Mouse (Mus musculus): ENCODE measurements around the gene Tnr. TPM values are rescaled to one million over a fixed set of nuclear protein-coding genes. Genes with fewer than 3 reads are reported as not detected.

Gene Tnr
- polyA plus RNA-seq, 1 experiment from 2014 or later, result 0.47 TPM

DNA sequence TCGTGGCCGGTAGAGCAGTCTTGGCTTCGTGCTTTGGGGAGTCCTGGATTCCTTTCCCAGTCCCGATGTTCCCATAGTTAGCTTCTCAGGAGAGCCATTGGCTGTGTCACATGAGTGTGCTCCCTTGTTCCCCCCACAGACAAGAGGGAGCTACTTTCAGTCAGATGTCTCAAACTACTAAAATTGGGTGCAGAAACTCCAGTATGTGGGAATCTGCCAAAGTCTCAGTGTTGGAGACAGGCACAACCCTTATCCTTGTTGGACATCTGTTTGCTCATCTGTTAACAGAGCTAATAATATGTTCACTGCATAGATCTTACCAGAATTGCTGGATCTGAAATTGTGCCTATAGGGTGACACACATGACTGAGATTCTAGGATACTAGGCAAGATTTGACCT is 21.7 kb upstream of the Tnr start:
- WGBS, result 83% methylated on average over 4 of the region's 4 CpGs
- no peak overlapping the region for H3K27ac ChIP-seq (ENCODE audit: low read depth, low read length)
- H3K9me3 ChIP-seq (ENCODE audit: control insufficient read depth), result no peaks in the 10 kb centered on the region
- no peak overlapping the region for H3K9ac ChIP-seq (ENCODE audit: low read depth, low read length)
- ATAC-seq, result no peak
- no peaks in the 10 kb centered on the region for H3K4me1 ChIP-seq (replicated peaks; ENCODE audit: control insufficient read depth, insufficient read depth, low read length)
- H3K36me3 ChIP-seq (ENCODE audit: control insufficient read depth, insufficient read depth), result no peaks in the 10 kb centered on the region
- H3K4me3 ChIP-seq (ENCODE audit: low read depth, low read length), result no peak overlapping the region
- no peak for TF ChIP-seq CTCF (IDR thresholded peaks at IDR 0.05; ENCODE audit: low read depth)
- H3K4me2 ChIP-seq (replicated peaks; ENCODE audit: low read depth), result no peak overlapping the region
- no peaks in the 10 kb centered on the region for H3K27me3 ChIP-seq (replicated peaks; ENCODE audit: control insufficient read depth, insufficient read depth, low read length)

DNA sequence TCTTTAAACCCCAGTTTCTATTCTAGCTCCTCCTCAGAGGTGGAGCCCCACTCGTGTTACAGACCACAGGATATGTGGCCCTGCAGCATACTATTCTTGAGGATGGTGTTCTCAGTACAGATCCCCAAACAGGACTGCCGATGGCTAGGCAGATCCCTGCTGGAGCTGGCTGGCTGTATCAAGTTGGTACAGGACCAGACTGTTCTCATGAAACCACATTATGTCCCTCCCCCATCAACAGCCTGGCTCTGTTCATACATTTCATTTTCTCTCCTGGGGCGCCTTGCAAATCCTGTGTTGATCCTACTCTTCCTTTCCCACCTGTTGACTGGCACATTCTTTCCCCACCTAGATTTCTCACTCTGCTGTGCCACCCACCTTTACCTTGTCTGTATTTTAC is 12.9 kb upstream of the Tnr start:
- no peak overlapping the region for H3K4me2 ChIP-seq (replicated peaks; ENCODE audit: low read depth)
- no peaks in the 10 kb centered on the region for H3K9me3 ChIP-seq (ENCODE audit: control insufficient read depth)
- ATAC-seq, result no peak
- no peak overlapping the region for H3K4me3 ChIP-seq (ENCODE audit: low read depth, low read length)
- H3K9ac ChIP-seq (ENCODE audit: low read depth, low read length), result no peak overlapping the region
- H3K27ac ChIP-seq (ENCODE audit: low read depth, low read length), result no peak overlapping the region
- WGBS, result 61% methylated on average over 3 of the region's 3 CpGs
- no peaks in the 10 kb centered on the region for H3K4me1 ChIP-seq (replicated peaks; ENCODE audit: control insufficient read depth, insufficient read depth, low read length)
- H3K27me3 ChIP-seq (replicated peaks; ENCODE audit: control insufficient read depth, insufficient read depth, low read length), result no peaks in the 10 kb centered on the region
- TF ChIP-seq CTCF (IDR thresholded peaks at IDR 0.05; ENCODE audit: low read depth), result no peak
- H3K36me3 ChIP-seq (ENCODE audit: control insufficient read depth, insufficient read depth), result no peaks in the 10 kb centered on the region

- WGBS, result 41% methylated on average over 4 of the region's 4 CpGs
- no peak overlapping the region for H3K27ac ChIP-seq (ENCODE audit: low read depth, low read length)
- no peaks in the 10 kb centered on the region for H3K9me3 ChIP-seq (ENCODE audit: control insufficient read depth)
- no peaks in the 10 kb centered on the region for H3K27me3 ChIP-seq (replicated peaks; ENCODE audit: control insufficient read depth, insufficient read depth, low read length)
- no peak for ATAC-seq
- no peak overlapping the region for H3K4me2 ChIP-seq (replicated peaks; ENCODE audit: low read depth)
- no peak for TF ChIP-seq CTCF (IDR thresholded peaks at IDR 0.05; ENCODE audit: low read depth)
- no peak overlapping the region for H3K4me3 ChIP-seq (ENCODE audit: low read depth, low read length)
- H3K4me1 ChIP-seq (replicated peaks; ENCODE audit: control insufficient read depth, insufficient read depth, low read length), result no peaks in the 10 kb centered on the region
- H3K36me3 ChIP-seq (ENCODE audit: control insufficient read depth, insufficient read depth), result no peaks in the 10 kb centered on the region
- no peak overlapping the region for H3K9ac ChIP-seq (ENCODE audit: low read depth, low read length)
These were observed 5.9 kb upstream of the Tnr start for GRCm38 (mm10) chr1:159517647-159518046.

- Histone ChIP-seq H3K4me3 (ENCODE audit: low read depth, low read length) (no peak overlapping the region), H3K27me3 (replicated peaks; ENCODE audit: control insufficient read depth, insufficient read depth, low read length) (no peaks in the 10 kb centered on the region), H3K27ac (ENCODE audit: low read depth, low read length) (no peak overlapping the region), H3K4me2 (replicated peaks; ENCODE audit: low read depth) (no peak overlapping the region), H3K9ac (ENCODE audit: low read depth, low read length) (no peak overlapping the region), H3K4me1 (replicated peaks; ENCODE audit: control insufficient read depth, insufficient read depth, low read length) (no peaks in the 10 kb centered on the region), H3K9me3 (ENCODE audit: control insufficient read depth) (no peaks in the 10 kb centered on the region), H3K36me3 (ENCODE audit: control insufficient read depth, insufficient read depth) (no peaks in the 10 kb centered on the region)
- 63% methylated on average over 1 of the region's 1 CpGs for WGBS
- no peak for ATAC-seq
- no peak for TF ChIP-seq CTCF (IDR thresholded peaks at IDR 0.05; ENCODE audit: low read depth)
These were observed 4.4 kb upstream of the Tnr start for GRCm38 (mm10) chr1:159519206-159519605.

DNA sequence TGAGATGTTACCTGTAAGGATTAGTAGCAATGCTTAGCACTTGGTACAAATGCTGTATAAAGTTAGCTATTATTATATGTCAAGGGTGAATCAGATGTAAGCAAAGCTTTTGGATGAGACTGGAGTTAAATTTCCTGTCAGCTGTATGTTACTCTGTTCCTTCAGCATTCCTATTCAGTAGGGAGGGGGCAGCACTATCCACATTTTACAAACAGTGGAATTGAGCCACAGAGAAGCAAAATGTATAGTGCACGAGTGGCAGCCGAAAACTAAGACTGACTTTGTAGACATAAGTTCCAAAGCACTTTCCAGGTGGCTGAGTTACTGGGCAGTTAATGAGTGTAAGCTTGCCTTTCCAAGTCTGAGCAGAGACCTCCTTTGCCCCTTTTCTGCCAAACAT is 500 bp upstream of the Tnr start:
- H3K9ac ChIP-seq (ENCODE audit: low read depth, low read length), result no peak overlapping the region
- no peaks in the 10 kb centered on the region for H3K36me3 ChIP-seq (ENCODE audit: control insufficient read depth, insufficient read depth)
- H3K4me1 ChIP-seq (replicated peaks; ENCODE audit: control insufficient read depth, insufficient read depth, low read length), result no peaks in the 10 kb centered on the region
- H3K4me3 ChIP-seq (ENCODE audit: low read depth, low read length), result no peak overlapping the region
- no peaks in the 10 kb centered on the region for H3K9me3 ChIP-seq (ENCODE audit: control insufficient read depth)
- H3K27me3 ChIP-seq (replicated peaks; ENCODE audit: control insufficient read depth, insufficient read depth, low read length), result no peaks in the 10 kb centered on the region
- 62% methylated on average over 2 of the region's 2 CpGs for WGBS
- ATAC-seq, result no peak
- H3K27ac ChIP-seq (ENCODE audit: low read depth, low read length), result no peak overlapping the region
- H3K4me2 ChIP-seq (replicated peaks; ENCODE audit: low read depth), result no peak overlapping the region
- no peak for TF ChIP-seq CTCF (IDR thresholded peaks at IDR 0.05; ENCODE audit: low read depth)

DNA sequence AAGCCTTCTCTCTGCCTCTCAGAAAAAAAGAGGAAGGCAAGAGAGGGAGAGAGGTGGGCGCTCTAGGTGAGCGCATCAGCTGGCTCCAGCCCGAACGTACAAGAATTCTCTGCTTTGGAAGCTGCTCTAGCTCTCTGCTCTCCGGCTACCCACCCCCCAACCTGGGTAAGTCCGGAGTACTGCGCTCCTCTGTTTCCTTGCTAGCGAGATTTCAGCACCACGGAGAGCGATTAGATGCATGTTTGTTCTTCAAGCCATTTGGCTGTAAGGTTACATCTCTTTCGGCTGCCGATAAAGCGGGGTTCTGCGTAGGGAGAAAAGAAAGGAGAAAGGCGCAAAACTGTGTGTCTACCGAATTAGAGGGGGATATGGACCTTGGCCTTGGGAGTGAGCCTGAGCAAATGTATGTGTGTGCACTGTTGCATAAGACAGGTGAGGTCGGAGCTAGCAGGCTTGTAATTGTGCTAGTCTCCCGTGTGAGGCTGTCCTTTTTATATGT is 531 bp downstream of the Tnr start:
- H3K9ac ChIP-seq (ENCODE audit: low read depth, low read length), result no peak overlapping the region
- 1% methylated on average over 18 of the region's 18 CpGs for WGBS
- TF ChIP-seq CTCF (IDR thresholded peaks at IDR 0.05; ENCODE audit: low read depth), result no peak
- H3K4me2 ChIP-seq (replicated peaks; ENCODE audit: low read depth), result no peak overlapping the region
- ATAC-seq, result no peak
- no peaks in the 10 kb centered on the region for H3K36me3 ChIP-seq (ENCODE audit: control insufficient read depth, insufficient read depth)
- H3K4me1 ChIP-seq (replicated peaks; ENCODE audit: control insufficient read depth, insufficient read depth, low read length), result no peaks in the 10 kb centered on the region
- no peak overlapping the region for H3K27ac ChIP-seq (ENCODE audit: low read depth, low read length)
- H3K27me3 ChIP-seq (replicated peaks; ENCODE audit: control insufficient read depth, insufficient read depth, low read length), result no peaks in the 10 kb centered on the region
- H3K9me3 ChIP-seq (ENCODE audit: control insufficient read depth), result no peaks in the 10 kb centered on the region
- no peak overlapping the region for H3K4me3 ChIP-seq (ENCODE audit: low read depth, low read length)

Data from intestine, postnatal 0 days (tissue).